Mouse (Mus musculus) intestine, postnatal 0 days (tissue): ENCODE measurements around the gene Popdc3. TPM values are rescaled to one million over a fixed set of nuclear protein-coding genes. Genes with fewer than 3 reads are reported as not detected.

Experiments
- ATAC-seq: fragments of 200-750 bp; cut with Nextera tagmentation; 2 replicates; pipeline ENCODE4 v1.8.0; 2017; ENCODE audit warnings: mild to moderate bottlenecking, moderate TSS enrichment, moderate library complexity
- H3K27ac ChIP-seq: fragments of 300-500 bp; sonication (generic); 2 replicates; pipeline ENCODE4 v1.5.1; 2014; ENCODE audit warnings: mild to moderate bottlenecking, low read depth, low read length, moderate library complexity
- H3K27me3 ChIP-seq: fragments of 300-500 bp; sonication (generic); replicated peaks from 2 replicates; pipeline ENCODE4 v1.6.1; 2014; ENCODE audit warnings: low read length, mixed read lengths; ENCODE audit not compliant: control insufficient read depth, insufficient read depth
- H3K36me3 ChIP-seq: fragments of 300-500 bp; sonication (generic); 2 replicates; pipeline ENCODE4 v1.6.1; 2014; ENCODE audit warnings: mild to moderate bottlenecking, moderate library complexity; ENCODE audit not compliant: control insufficient read depth, insufficient read depth
- H3K4me1 ChIP-seq: fragments of 300-500 bp; sonication (generic); replicated peaks from 2 replicates; pipeline ENCODE4 v1.6.1; 2014; ENCODE audit warnings: antibody characterized with exemption, low read length, mixed read lengths; ENCODE audit not compliant: control insufficient read depth, insufficient read depth
- H3K4me2 ChIP-seq: fragments of 300-500 bp; sonication (generic); replicated peaks from 2 replicates; pipeline ENCODE4 v1.6.1; 2014; ENCODE audit warnings: low read depth, mild to moderate bottlenecking, moderate library complexity
- H3K4me3 ChIP-seq: fragments of 300-500 bp; sonication (generic); 2 replicates; pipeline ENCODE4 v1.5.1; 2014; ENCODE audit warnings: low read depth, low read length
- H3K9ac ChIP-seq: fragments of 300-500 bp; sonication (generic); 2 replicates; pipeline ENCODE4 v1.6.1; 2014; ENCODE audit warnings: mild to moderate bottlenecking, low read depth, low read length
- H3K9me3 ChIP-seq: fragments of 300-500 bp; sonication (generic); 2 replicates; pipeline ENCODE4 v1.6.1; 2016; ENCODE audit warnings: mixed run types; ENCODE audit not compliant: control insufficient read depth
- CTCF ChIP-seq: sonication (generic); IDR thresholded peaks from 2 replicates; pipeline ENCODE4 v1.5.1; 2016; ENCODE audit warnings: low read depth, mild to moderate bottlenecking, control low read depth, antibody characterized with exemption, moderate library complexity
- WGBS: fragments of 180-500 bp; shearing (Covaris S2); extraction: QIAGEN DNeasy Blood & Tissue Kit; methylation state at CpG from one replicate; pipeline ENCODE4 v1.1.7; 2014; 5-methylcytosine and 5-hydroxymethylcytosine counted together
- polyA plus RNA-seq: library from polyadenylated mRNA; unstranded; fragments of >200 nt; fragmentation: Nextera tagmentation; extraction: Ambion mirVana; gene quantifications from 2 replicates; pipeline ENCODE4 v1.2.1, GENCODE M21; 2015

Gene Popdc3
- polyA plus RNA-seq, 1 experiment from 2014 or later: 0.57 TPM

DNA sequence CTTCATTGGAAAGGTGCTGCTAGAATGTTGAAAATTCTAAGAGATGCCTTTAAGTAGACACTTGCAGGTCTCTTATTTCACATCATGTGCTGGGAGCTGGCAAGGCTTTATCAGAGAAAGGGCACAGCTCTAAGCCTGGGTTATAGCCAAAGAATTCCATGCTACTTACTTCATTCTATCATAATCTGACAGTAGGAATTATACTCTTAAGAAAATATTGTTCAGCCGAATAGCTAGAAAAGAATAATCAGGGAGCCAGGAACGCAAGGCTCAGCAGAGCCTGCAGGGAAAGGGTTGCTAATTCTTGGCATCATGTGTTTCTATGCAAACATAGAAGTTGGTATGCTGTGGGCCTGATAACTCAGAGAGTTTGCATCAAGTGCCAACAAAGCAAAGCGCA, 3.4 kb downstream of the Popdc3 start:
- Histone ChIP-seq H3K9ac (no peak overlapping the region), H3K27ac (no peak overlapping the region), H3K9me3 (no peaks in the 10 kb centered on the region), H3K4me3 (no peak overlapping the region), H3K4me1 (no peaks in the 10 kb centered on the region), H3K27me3 (no peaks in the 10 kb centered on the region), H3K36me3 (no peaks in the 10 kb centered on the region), H3K4me2 (no peak overlapping the region)
- TF ChIP-seq CTCF: no peak
- no peak for ATAC-seq
- WGBS: 74% methylated on average over 3 of the region's 3 CpGs

DNA sequence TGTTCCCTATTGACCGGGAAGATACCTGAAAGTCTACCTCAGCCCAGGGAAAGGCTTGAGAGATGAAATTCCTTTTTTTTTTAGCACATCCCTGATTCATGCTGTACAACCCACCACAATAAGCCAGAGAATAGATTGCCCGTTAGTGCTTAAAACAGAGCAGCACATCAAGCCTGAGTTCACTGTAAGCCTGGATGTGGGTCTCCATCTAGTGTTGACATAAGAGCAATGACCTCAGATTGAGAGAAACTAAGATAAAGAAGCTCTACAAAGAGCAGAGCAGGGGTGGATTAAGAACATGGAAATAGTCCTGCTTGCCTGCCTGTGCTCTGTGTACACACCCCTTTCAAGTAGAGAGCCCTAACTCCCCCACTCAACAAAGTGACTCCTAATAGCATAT, 7.6 kb downstream of the Popdc3 start:
- Histone ChIP-seq H3K4me3 (no peak overlapping the region), H3K27me3 (no peaks in the 10 kb centered on the region), H3K36me3 (no peaks in the 10 kb centered on the region), H3K4me2 (no peak overlapping the region), H3K9ac (no peak overlapping the region), H3K9me3 (no peaks in the 10 kb centered on the region), H3K27ac (no peak overlapping the region), H3K4me1 (no peaks in the 10 kb centered on the region)
- WGBS: 83% methylated on average over 2 of the region's 2 CpGs
- no peak for TF ChIP-seq CTCF
- no peak for ATAC-seq

DNA sequence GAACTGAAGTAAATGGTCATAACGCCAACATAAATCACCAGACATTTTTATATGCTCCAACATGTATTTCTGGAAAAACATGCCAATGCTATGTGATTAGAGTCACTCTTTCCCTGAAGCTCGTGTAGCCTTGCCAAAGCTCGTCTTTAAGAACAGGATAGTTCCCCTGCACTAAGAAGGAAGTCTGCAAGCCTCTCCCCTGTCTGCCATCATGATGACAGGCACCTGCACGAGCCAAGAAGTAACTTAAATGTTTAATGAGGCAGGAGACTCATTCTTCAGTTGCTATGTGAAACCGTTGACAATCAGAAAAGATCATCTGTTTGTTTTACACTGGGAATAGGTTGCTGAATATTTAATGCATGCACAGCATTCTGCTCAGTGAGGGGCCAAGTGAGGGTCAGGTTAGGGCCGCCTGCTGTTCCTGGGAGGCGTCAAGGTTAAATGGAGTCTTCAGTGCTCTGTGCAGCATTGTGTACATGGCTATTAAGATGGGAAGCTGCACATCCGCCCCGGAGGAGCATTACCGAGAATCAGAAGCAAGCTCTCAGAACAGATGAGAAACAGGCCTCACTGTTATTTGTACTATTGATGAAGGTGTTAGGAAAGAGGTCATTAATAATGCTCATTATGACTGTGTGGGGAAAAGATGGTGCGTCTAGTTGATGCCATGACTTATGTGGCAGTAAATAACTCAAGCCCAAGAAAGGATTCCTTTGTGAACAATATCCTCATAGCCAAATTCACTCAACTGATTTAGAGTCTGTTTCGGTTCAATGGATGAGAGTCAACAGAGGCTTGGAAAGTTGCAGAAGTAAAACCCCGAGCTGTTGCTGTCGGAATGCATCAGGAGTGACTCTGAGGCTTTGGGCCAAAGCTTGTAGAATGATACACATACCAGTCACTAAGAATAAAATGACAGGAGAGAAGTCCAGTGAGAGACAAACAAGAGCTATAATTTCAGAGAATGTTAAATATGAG, 15.7 kb downstream of the Popdc3 start:
- Histone ChIP-seq H3K9me3 (no peaks in the 10 kb centered on the region), H3K27me3 (no peaks in the 10 kb centered on the region), H3K4me3 (no peak overlapping the region), H3K27ac (no peak overlapping the region), H3K4me2 (no peak overlapping the region), H3K36me3 (no peaks in the 10 kb centered on the region), H3K9ac (no peak overlapping the region), H3K4me1 (no peaks in the 10 kb centered on the region)
- 53% methylated on average over 14 of the region's 14 CpGs for WGBS
- ATAC-seq: no peak
- TF ChIP-seq CTCF: no peak

DNA sequence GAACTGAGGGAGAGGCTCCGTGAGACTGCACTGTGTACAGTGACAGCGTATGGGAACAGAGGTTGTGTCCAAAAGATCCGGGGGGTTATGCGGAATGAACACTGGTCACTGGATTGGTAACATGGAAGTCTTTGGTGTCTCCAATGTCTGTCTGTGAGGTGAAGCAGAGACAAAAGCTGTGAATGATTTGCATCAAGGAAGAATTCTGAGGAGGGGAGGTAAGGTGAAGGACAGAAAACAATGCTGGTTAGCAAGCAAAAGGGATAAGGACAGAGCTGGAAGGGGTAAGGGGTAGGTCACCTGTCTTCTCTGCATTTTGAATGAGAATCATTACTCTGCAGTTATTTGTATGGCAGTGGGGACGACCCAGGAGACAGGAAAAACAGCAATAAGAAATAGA, 16.6 kb downstream of the Popdc3 start:
- no peak for ATAC-seq
- Histone ChIP-seq H3K4me1 (no peaks in the 10 kb centered on the region), H3K9me3 (no peaks in the 10 kb centered on the region), H3K4me2 (no peak overlapping the region), H3K27ac (no peak overlapping the region), H3K27me3 (no peaks in the 10 kb centered on the region), H3K9ac (no peak overlapping the region), H3K4me3 (no peak overlapping the region), H3K36me3 (no peaks in the 10 kb centered on the region)
- WGBS: 80% methylated on average over 5 of the region's 5 CpGs
- TF ChIP-seq CTCF: no peak

DNA sequence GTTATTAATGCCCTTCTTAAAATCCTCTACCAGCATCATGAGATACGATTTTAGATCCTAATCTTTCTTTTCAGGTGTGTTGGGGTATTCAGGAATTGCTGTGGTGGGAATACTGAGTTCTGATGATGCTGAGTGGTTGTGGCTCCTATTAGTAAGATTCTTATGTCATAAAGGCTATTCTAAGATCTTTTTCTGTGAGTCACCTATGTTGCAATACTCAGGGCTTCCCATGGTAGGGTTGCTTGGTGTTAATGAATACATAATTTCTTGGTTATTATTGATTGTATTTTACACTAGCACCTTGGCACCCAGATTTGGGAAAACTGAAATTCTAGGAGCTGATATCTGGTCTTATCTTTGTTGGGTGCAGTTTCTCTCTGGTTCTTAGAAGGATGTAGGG, 26.7 kb downstream of the Popdc3 start:
- Histone ChIP-seq H3K4me1 (no peaks in the 10 kb centered on the region), H3K4me3 (no peak overlapping the region), H3K9ac (no peak overlapping the region), H3K27me3 (no peaks in the 10 kb centered on the region), H3K4me2 (no peak overlapping the region), H3K27ac (no peak overlapping the region), H3K36me3 (no peaks in the 10 kb centered on the region), H3K9me3 (no peaks in the 10 kb centered on the region)
- 64% methylated on average over 1 of the region's 1 CpGs for WGBS
- no peak for TF ChIP-seq CTCF
- ATAC-seq: no peak

DNA sequence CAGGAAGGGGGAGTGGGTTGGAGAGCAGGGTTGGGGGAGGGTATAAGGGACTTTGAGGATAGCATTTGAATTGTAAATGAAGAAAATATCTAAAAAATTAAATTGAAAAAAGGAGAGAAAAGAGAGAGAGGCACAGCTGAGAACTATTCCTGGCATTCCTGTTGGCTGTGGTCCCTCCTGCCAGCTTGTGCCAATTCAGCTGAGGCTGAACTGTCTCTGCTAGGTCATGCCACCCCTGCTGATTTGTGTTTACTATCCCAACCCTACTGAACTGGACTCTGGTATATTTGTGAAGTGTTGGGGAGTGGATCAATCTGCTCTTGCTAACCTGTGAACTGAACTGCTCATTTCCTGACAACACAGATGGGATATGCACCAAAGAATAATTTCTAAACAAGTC, 32.3 kb downstream of the Popdc3 start:
- Histone ChIP-seq H3K27ac (no peak overlapping the region), H3K4me3 (no peak overlapping the region), H3K9me3 (no peaks in the 10 kb centered on the region), H3K36me3 (no peaks in the 10 kb centered on the region), H3K27me3 (no peaks in the 10 kb centered on the region), H3K9ac (no peak overlapping the region), H3K4me2 (no peak overlapping the region), H3K4me1 (no peaks in the 10 kb centered on the region)
- no peak for TF ChIP-seq CTCF
- ATAC-seq: no peak
